Mouse (Mus musculus): ENCODE data around the gene Olfr222. TPM values are rescaled to one million over a fixed set of nuclear protein-coding genes. Genes with fewer than 3 reads are reported as not detected.

The Olfr222 gene
- polyA plus RNA-seq, 1 experiment from 2014 or later, result not detected

- ATAC-seq (replicated peaks; ENCODE audit: low FRiP score) (no peak), DNase-seq (ENCODE audit: low spot score) (no peak)
- H3K9ac ChIP-seq (ENCODE audit: low read depth, low read length), result no peak overlapping the region
- H3K27me3 ChIP-seq (replicated peaks; ENCODE audit: control insufficient read depth, insufficient read depth, low read length), result no peaks in the 10 kb centered on the region
- no peaks in the 10 kb centered on the region for H3K9me3 ChIP-seq (ENCODE audit: control insufficient read depth, low read length)
- no peak overlapping the region for H3K27ac ChIP-seq (ENCODE audit: low read depth, low read length)
- 62% methylated on average over 16 of the region's 16 CpGs for WGBS
- H3K4me2 ChIP-seq, result no peak overlapping the region
- H3K4me1 ChIP-seq (replicated peaks; ENCODE audit: control insufficient read depth, insufficient read depth, low read length), result no peaks in the 10 kb centered on the region
- no peaks in the 10 kb centered on the region for H3K36me3 ChIP-seq (ENCODE audit: control insufficient read depth, insufficient read depth, low read length)
- H3K4me3 ChIP-seq (ENCODE audit: low read depth, low read length), result no peak overlapping the region
Measured at GRCm38 (mm10) chr11:59537218-59538130, 38.6 kb downstream of the Olfr222 start.

GRCm38 (mm10) chr11:59531562-59531961, 44.5 kb downstream of the Olfr222 start:
- WGBS, result 80% methylated on average over 5 of the region's 5 CpGs
- H3K9ac ChIP-seq (ENCODE audit: low read depth, low read length), result no peak overlapping the region
- no peak overlapping the region for H3K4me3 ChIP-seq (ENCODE audit: low read depth, low read length)
- DNase-seq (ENCODE audit: low spot score) (no peak), ATAC-seq (replicated peaks; ENCODE audit: low FRiP score) (no peak)
- no peak overlapping the region for H3K4me2 ChIP-seq
- no peaks in the 10 kb centered on the region for H3K36me3 ChIP-seq (ENCODE audit: control insufficient read depth, insufficient read depth, low read length)
- H3K27me3 ChIP-seq (replicated peaks; ENCODE audit: control insufficient read depth, insufficient read depth, low read length), result no peaks in the 10 kb centered on the region
- H3K9me3 ChIP-seq (ENCODE audit: control insufficient read depth, low read length), result no peaks in the 10 kb centered on the region
- no peak overlapping the region for H3K27ac ChIP-seq (ENCODE audit: low read depth, low read length)
- H3K4me1 ChIP-seq (replicated peaks; ENCODE audit: control insufficient read depth, insufficient read depth, low read length), result no peaks in the 10 kb centered on the region

- no peaks in the 10 kb centered on the region for H3K27me3 ChIP-seq (replicated peaks; ENCODE audit: control insufficient read depth, insufficient read depth, low read length)
- H3K4me1 ChIP-seq (replicated peaks; ENCODE audit: control insufficient read depth, insufficient read depth, low read length), result no peaks in the 10 kb centered on the region
- whole genome bisulfite sequencing, result 70% methylated on average over 6 of the region's 6 CpGs
- no peak overlapping the region for H3K4me2 ChIP-seq
- no peaks in the 10 kb centered on the region for H3K9me3 ChIP-seq (ENCODE audit: control insufficient read depth, low read length)
- DNase-seq (ENCODE audit: low spot score), result no peak
- no peak for ATAC-seq (replicated peaks; ENCODE audit: low FRiP score)
- no peak overlapping the region for H3K27ac ChIP-seq (ENCODE audit: low read depth, low read length)
- H3K36me3 ChIP-seq (ENCODE audit: control insufficient read depth, insufficient read depth, low read length), result no peaks in the 10 kb centered on the region
- no peak overlapping the region for H3K9ac ChIP-seq (ENCODE audit: low read depth, low read length)
- H3K4me3 ChIP-seq (ENCODE audit: low read depth, low read length), result no peak overlapping the region
Measured at GRCm38 (mm10) chr11:59530870-59531535, 45.0 kb downstream of the Olfr222 start.

GRCm38 (mm10) chr11:59530221-59530620, 45.8 kb downstream of the Olfr222 start:
- Histone ChIP-seq H3K4me3 (ENCODE audit: low read depth, low read length) (no peak overlapping the region), H3K27me3 (replicated peaks; ENCODE audit: control insufficient read depth, insufficient read depth, low read length) (no peaks in the 10 kb centered on the region), H3K9ac (ENCODE audit: low read depth, low read length) (no peak overlapping the region), H3K9me3 (ENCODE audit: control insufficient read depth, low read length) (no peaks in the 10 kb centered on the region), H3K4me2 (no peak overlapping the region), H3K4me1 (replicated peaks; ENCODE audit: control insufficient read depth, insufficient read depth, low read length) (no peaks in the 10 kb centered on the region), H3K27ac (ENCODE audit: low read depth, low read length) (no peak overlapping the region), H3K36me3 (ENCODE audit: control insufficient read depth, insufficient read depth, low read length) (no peaks in the 10 kb centered on the region)
- DNase-seq (ENCODE audit: low spot score) (no peak), ATAC-seq (replicated peaks; ENCODE audit: low FRiP score) (no peak)
- WGBS, result 76% methylated on average over 5 of the region's 5 CpGs

- Histone ChIP-seq H3K27me3 (replicated peaks; ENCODE audit: control insufficient read depth, insufficient read depth, low read length) (no peaks in the 10 kb centered on the region), H3K9me3 (ENCODE audit: control insufficient read depth, low read length) (no peaks in the 10 kb centered on the region; the same call in 1 of the 2 replicates), H3K36me3 (ENCODE audit: control insufficient read depth, insufficient read depth, low read length) (no peaks in the 10 kb centered on the region), H3K27ac (ENCODE audit: low read depth, low read length) (no peak within 1 kb of the TSS), H3K9ac (ENCODE audit: low read depth, low read length) (no peak within 1 kb of the TSS), H3K4me2 (no peak within 1 kb of the TSS), H3K4me1 (replicated peaks; ENCODE audit: control insufficient read depth, insufficient read depth, low read length) (no peaks in the 10 kb centered on the region), H3K4me3 (ENCODE audit: low read depth, low read length) (no peak within 1 kb of the TSS)
- DNase-seq (ENCODE audit: low spot score), result no peak
- 46% methylated on average over 8 of the region's 8 CpGs for WGBS
- ATAC-seq (replicated peaks; ENCODE audit: low FRiP score), result no peak
Measured at GRCm38 (mm10) chr11:59526472-59527080, 49.5 kb downstream of the Olfr222 start, which contains the start of gene Zkscan17. Gene Zkscan17 (minus strand): TSS chr11:59526751.

- Histone ChIP-seq H3K4me1 (replicated peaks; ENCODE audit: control insufficient read depth, insufficient read depth, low read length) (no peaks in the 10 kb centered on the region), H3K36me3 (ENCODE audit: control insufficient read depth, insufficient read depth, low read length) (no peaks in the 10 kb centered on the region), H3K27me3 (replicated peaks; ENCODE audit: control insufficient read depth, insufficient read depth, low read length) (no peaks in the 10 kb centered on the region), H3K4me2 (no peak overlapping the region), H3K9me3 (ENCODE audit: control insufficient read depth, low read length) (no peaks in the 10 kb centered on the region; the same call in 1 of the 2 replicates), H3K4me3 (ENCODE audit: low read depth, low read length) (no peak overlapping the region), H3K9ac (ENCODE audit: low read depth, low read length) (no peak overlapping the region), H3K27ac (ENCODE audit: low read depth, low read length) (no peak overlapping the region)
- WGBS, result 8% methylated on average over 10 of the region's 10 CpGs
- ATAC-seq (replicated peaks; ENCODE audit: low FRiP score) (no peak; the same call in 1 of the 2 replicates), DNase-seq (ENCODE audit: low spot score) (no peak)
Measured at GRCm38 (mm10) chr11:59525237-59525636, 50.8 kb downstream of the Olfr222 start.

- no peaks in the 10 kb centered on the region for H3K4me1 ChIP-seq (replicated peaks; ENCODE audit: control insufficient read depth, insufficient read depth, low read length)
- H3K4me2 ChIP-seq, result no peak overlapping the region
- H3K4me3 ChIP-seq (ENCODE audit: low read depth, low read length), result no peak overlapping the region
- H3K9ac ChIP-seq (ENCODE audit: low read depth, low read length), result no peak overlapping the region
- DNase-seq (ENCODE audit: low spot score) (no peak), ATAC-seq (replicated peaks; ENCODE audit: low FRiP score) (no peak)
- no peaks in the 10 kb centered on the region; the same call in 1 of the 2 replicates for H3K9me3 ChIP-seq (ENCODE audit: control insufficient read depth, low read length)
- H3K27me3 ChIP-seq (replicated peaks; ENCODE audit: control insufficient read depth, insufficient read depth, low read length), result no peaks in the 10 kb centered on the region
- WGBS, result 90% methylated on average over 2 of the region's 2 CpGs
- no peaks in the 10 kb centered on the region for H3K36me3 ChIP-seq (ENCODE audit: control insufficient read depth, insufficient read depth, low read length)
- H3K27ac ChIP-seq (ENCODE audit: low read depth, low read length), result no peak overlapping the region
Measured at GRCm38 (mm10) chr11:59524150-59524549, 51.9 kb downstream of the Olfr222 start.

All from liver, embryonic 11.5 days (tissue).